Mouse (Mus musculus): ENCODE data around the gene Vps16.

Gene Vps16

GRCm38 (mm10) chr2:130454748-130455370 is 30.7 kb downstream of the Vps16 start:
- DNase-seq (ENCODE audit: extremely low spot score, low read depth, low spot score): no peak

DNA sequence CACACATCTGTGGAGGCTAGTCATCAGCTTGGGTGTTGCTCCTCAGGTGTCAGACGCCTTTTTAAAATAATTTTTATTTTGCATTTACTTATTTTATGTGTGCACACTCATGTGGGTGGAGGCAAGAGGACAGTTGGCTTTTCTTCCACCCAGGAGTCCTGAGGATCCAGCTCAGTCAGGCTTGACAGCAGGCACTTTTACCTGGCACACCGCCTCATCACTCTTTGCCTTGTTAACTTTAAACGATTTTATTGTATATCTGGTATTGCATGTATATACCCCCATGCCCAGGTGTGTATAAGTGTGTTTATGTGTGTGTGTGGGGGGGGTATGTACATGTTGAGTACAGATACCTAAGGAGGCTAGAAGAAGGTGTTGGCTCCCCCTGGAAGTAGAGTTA is 33.7 kb downstream of the Vps16 start:
- no peak for DNase-seq (ENCODE audit: extremely low spot score, low read depth, low spot score)

- DNase-seq (ENCODE audit: extremely low spot score, low read depth, low spot score): no peak
These were observed 35.4 kb downstream of the Vps16 start for GRCm38 (mm10) chr2:130459576-130459975.

- no peak for DNase-seq (ENCODE audit: extremely low spot score, low read depth, low spot score)
These were observed 37.3 kb downstream of the Vps16 start for GRCm38 (mm10) chr2:130461287-130462071.

- DNase-seq (ENCODE audit: extremely low spot score, low read depth, low spot score): no peak
These were observed 42.3 kb downstream of the Vps16 start for GRCm38 (mm10) chr2:130466438-130466837.

DNA sequence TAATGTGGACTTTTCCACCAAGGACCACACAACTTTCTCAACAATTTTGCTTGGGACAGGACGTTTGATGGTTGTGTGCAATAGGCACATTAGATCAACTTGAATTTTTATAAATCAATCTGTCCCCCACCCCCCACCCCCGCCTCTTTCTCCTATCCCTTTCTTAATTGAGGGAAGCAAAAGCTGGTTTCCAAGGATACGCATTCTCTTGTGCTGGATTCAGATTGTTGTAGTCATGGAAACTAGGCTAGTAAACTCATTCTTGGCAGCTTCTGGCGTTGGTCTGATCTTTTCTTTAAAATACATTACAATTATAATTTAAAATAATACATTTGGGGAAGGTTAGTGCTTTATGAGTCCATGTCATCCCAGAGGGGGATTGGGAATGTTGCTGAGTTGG is 45.2 kb downstream of the Vps16 start:
- DNase-seq (ENCODE audit: extremely low spot score, low read depth, low spot score): no peak

- no peak for DNase-seq (ENCODE audit: extremely low spot score, low read depth, low spot score)
These were observed 45.8 kb downstream of the Vps16 start for GRCm38 (mm10) chr2:130469935-130470334.

DNA sequence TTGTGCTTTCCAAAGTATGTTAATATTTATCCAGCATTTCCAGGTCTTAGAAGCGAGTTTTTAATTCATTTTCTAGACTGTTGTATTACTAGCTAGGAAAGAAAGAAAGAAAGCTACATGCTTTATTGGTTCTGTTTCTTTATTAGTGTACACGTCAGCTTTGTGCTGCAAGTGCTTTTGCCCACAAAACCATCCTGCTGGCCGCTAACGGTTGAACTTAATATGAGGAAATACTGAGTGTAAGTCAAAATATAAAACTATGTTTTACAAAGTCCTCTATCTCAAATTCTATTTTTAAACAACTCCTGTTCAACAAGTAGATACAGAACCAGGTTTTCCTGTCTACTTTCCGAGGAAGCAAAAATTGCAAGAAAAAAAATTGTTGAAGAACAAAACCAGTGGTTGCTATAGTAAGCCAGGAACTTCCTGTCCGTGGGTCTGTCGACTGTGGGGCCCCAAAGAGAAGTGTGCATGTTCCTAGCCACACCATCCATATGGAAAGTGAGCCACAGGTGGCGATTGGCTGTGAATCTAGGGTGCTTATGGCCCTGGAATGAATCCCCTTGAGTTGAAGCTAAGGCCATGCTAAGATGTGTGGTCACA is 48.9 kb downstream of the Vps16 start:
- DNase-seq (ENCODE audit: extremely low spot score, low read depth, low spot score): no peak

GRCm38 (mm10) chr2:130475764-130476163 is 51.6 kb downstream of the Vps16 start:
- no peak for DNase-seq (ENCODE audit: extremely low spot score, low read depth, low spot score)

GRCm38 (mm10) chr2:130476666-130477297 is 52.6 kb downstream of the Vps16 start:
- no peak for DNase-seq (ENCODE audit: extremely low spot score, low read depth, low spot score)

DNA sequence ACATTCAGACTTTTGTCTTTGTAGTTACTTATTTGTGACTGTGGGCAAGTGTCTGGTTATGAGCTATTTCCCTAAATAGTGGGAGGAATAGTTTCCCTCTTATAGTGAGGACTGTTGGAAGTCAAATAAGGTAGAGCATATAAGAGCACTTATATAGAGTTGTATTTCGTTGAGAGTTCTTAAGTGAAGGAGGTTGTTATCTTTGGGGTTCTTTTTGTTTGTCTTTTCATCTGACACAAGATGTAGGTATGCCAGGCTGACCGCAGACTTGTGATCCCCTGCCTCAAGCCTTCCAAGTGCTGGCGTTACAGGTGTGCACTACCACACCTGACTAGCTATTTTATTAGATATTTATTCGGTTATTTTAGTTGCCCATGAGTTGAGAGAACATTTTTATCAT is 58.0 kb downstream of the Vps16 start:
- no peak for DNase-seq (ENCODE audit: extremely low spot score, low read depth, low spot score)

- no peak for DNase-seq (ENCODE audit: extremely low spot score, low read depth, low spot score)
These were observed 58.6 kb downstream of the Vps16 start for GRCm38 (mm10) chr2:130482700-130483099.

GRCm38 (mm10) chr2:130484206-130484605 is 60.1 kb downstream of the Vps16 start:
- DNase-seq (ENCODE audit: extremely low spot score, low read depth, low spot score): no peak

- DNase-seq (ENCODE audit: extremely low spot score, low read depth, low spot score): no peak
These were observed 63.9 kb downstream of the Vps16 start for GRCm38 (mm10) chr2:130488002-130488401.

DNA sequence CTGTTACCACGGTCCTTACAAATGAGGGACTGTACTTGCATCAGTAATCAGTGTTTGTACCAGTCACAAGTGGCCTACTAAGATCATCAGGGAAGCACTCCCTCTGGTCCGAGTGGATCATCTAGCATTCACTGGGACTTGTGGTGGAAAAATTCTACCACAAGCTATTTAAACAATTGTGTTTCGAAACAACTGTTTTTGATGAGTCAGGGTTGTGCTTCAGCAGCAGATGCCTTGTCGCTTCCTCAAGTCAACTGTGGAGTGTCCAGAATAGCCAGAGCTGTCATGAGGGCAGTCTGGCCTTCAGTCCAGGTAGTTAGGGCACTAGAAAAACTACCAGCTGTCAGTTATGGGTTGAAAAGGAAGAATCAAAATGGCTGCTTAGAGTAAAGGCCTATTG is 64.5 kb downstream of the Vps16 start:
- DNase-seq (ENCODE audit: extremely low spot score, low read depth, low spot score): no peak

DNA sequence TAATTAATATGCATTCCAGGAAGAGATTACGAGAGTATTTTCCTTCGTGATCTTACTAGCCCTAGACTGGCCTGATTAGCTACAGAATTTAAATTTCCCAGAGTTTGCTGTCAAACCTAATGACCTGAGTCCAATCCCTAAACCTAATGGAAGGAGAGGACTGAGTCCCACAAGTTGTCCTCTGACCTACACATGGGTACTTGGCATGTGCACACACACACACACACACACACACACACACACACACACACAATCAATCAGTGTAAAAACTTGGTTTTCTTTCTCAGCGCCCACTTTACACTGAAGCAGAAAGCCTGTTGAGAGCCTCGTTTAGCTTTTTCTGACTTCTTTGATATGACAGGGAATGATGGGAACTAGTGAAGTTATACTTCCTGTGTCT is 67.0 kb downstream of the Vps16 start:
- no peak for DNase-seq (ENCODE audit: extremely low spot score, low read depth, low spot score)

GRCm38 (mm10) chr2:130491587-130491986 is 67.4 kb downstream of the Vps16 start:
- DNase-seq (ENCODE audit: extremely low spot score, low read depth, low spot score): no peak
